Mouse (Mus musculus): Measurements from ENCODE around the gene Sh3bgrl. TPM values are rescaled to one million over a fixed set of nuclear protein-coding genes. Genes with fewer than 3 reads are reported as not detected.

Gene Sh3bgrl
- polyA plus RNA-seq, 1 experiment from 2014 or later, result 184 TPM

- no peak overlapping the region for H3K4me2 ChIP-seq (replicated peaks)
- no peaks in the 10 kb centered on the region for H3K9me3 ChIP-seq (ENCODE audit: control insufficient read depth, low read length)
- H3K4me3 ChIP-seq (replicated peaks; ENCODE audit: low read length), result no peak overlapping the region
- WGBS, result 89% methylated on average over 2 of the region's 2 CpGs
- no peaks in the 10 kb centered on the region for H3K36me3 ChIP-seq (replicated peaks; ENCODE audit: control insufficient read depth, insufficient read depth)
- no peak overlapping the region for H3K9ac ChIP-seq
- H3K27ac ChIP-seq, result no peak overlapping the region
- H3K4me1 ChIP-seq (replicated peaks; ENCODE audit: control insufficient read depth, insufficient read depth, low read length), result peaks cover 5% of the 10 kb centered on the region; the same call in 1 of the 2 replicates
- ATAC-seq (ENCODE audit: low FRiP score), result no peak
- no peak for DNase-seq (ENCODE audit: low spot score)
- no peaks in the 10 kb centered on the region for H3K27me3 ChIP-seq (ENCODE audit: control insufficient read depth, insufficient read depth, low read length)
Observed at GRCm38 (mm10) chrX:109100441-109100840, 5.3 kb downstream of the Sh3bgrl start.

GRCm38 (mm10) chrX:109108117-109108805 is 13.1 kb downstream of the Sh3bgrl start:
- Histone ChIP-seq H3K36me3 (replicated peaks; ENCODE audit: control insufficient read depth, insufficient read depth) (no peaks in the 10 kb centered on the region), H3K9me3 (ENCODE audit: control insufficient read depth, low read length) (no peaks in the 10 kb centered on the region), H3K27ac (no peak overlapping the region), H3K9ac (no peak overlapping the region), H3K27me3 (ENCODE audit: control insufficient read depth, insufficient read depth, low read length) (no peaks in the 10 kb centered on the region), H3K4me2 (replicated peaks) (no peak overlapping the region), H3K4me3 (replicated peaks; ENCODE audit: low read length) (no peak overlapping the region), H3K4me1 (replicated peaks; ENCODE audit: control insufficient read depth, insufficient read depth, low read length) (no peaks in the 10 kb centered on the region)
- no peak for DNase-seq (ENCODE audit: low spot score)
- WGBS, result 45% methylated on average over 1 of the region's 1 CpGs
- ATAC-seq (ENCODE audit: low FRiP score), result no peak

DNA sequence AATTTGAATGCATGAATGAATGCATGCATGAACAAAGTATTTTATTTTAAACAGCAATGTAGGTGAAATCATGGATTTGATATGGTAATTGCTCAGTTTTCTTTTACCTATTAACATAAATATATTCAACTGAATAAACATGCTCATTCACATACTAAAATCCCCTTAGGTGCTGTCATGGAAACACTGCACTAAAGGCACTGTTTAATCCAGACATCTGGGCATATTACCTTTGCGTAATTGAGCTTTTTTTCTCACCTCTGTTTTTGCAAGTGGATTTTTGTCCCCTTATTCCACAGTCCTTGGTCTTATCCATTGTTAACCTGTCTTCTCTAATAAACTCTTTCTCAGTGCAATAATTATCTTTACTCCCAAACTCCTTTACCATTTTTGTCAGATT is 17.7 kb downstream of the Sh3bgrl start:
- 29% methylated on average over 1 of the region's 1 CpGs for WGBS
- ATAC-seq (ENCODE audit: low FRiP score), result no peak
- Histone ChIP-seq H3K9me3 (ENCODE audit: control insufficient read depth, low read length) (no peaks in the 10 kb centered on the region), H3K9ac (no peak overlapping the region), H3K4me2 (replicated peaks) (no peak overlapping the region), H3K36me3 (replicated peaks; ENCODE audit: control insufficient read depth, insufficient read depth) (no peaks in the 10 kb centered on the region), H3K4me1 (replicated peaks; ENCODE audit: control insufficient read depth, insufficient read depth, low read length) (no peaks in the 10 kb centered on the region; the same call in 1 of the 2 replicates), H3K4me3 (replicated peaks; ENCODE audit: low read length) (no peak overlapping the region), H3K27ac (no peak overlapping the region), H3K27me3 (ENCODE audit: control insufficient read depth, insufficient read depth, low read length) (no peaks in the 10 kb centered on the region)
- DNase-seq (ENCODE audit: low spot score), result no peak

DNA sequence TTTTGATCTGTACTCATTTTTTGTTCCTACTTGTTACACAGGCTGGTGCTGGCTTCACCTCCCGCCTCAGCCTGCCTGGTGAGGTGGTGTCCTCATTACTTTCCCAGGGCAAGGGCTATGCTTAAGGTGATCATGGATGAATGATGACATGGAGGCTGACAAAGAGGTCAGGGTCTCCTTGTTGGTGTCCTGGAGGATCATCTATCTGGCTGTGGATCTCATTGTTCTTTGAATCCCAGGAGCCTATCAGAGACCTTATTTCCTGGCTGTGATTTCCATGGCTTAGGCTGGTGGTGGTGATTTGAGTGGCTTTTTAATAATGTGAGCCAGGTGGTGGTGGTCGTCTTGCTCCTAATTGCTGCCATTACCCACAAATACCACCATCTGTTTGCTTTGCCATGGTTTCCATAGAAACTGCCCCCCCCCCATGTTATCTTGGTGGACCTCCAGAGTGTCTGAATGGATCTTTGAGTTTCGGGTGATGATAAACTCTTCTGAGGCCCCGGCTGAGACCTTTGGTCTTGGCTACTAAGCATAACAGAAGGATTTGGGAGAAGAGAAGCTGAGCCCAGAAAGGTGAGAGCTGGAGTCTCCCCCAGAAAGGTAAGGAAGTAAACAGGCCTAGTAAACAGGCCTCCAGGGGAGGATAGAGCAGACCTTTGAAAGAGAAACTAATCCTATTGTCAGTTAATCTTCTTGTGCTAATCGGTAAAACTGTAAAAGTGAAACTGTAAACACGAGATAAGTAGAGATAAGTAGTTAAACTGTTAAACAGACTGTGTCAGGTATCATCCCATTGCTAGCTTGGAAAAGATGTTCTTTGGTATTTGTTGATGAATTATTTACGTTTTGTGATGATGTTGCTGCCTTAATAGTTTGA is 18.5 kb downstream of the Sh3bgrl start:
- Histone ChIP-seq H3K4me2 (replicated peaks) (no peak overlapping the region), H3K27me3 (ENCODE audit: control insufficient read depth, insufficient read depth, low read length) (no peaks in the 10 kb centered on the region), H3K9me3 (ENCODE audit: control insufficient read depth, low read length) (no peaks in the 10 kb centered on the region), H3K27ac (no peak overlapping the region; the same call in 1 of the 2 replicates), H3K4me3 (replicated peaks; ENCODE audit: low read length) (no peak overlapping the region), H3K36me3 (replicated peaks; ENCODE audit: control insufficient read depth, insufficient read depth) (no peaks in the 10 kb centered on the region), H3K9ac (no peak overlapping the region), H3K4me1 (replicated peaks; ENCODE audit: control insufficient read depth, insufficient read depth, low read length) (no peaks in the 10 kb centered on the region; the same call in 1 of the 2 replicates)
- DNase-seq (ENCODE audit: low spot score) (no peak), ATAC-seq (ENCODE audit: low FRiP score) (peak; percentile 55)
- WGBS, result 38% methylated on average over 7 of the region's 7 CpGs

GRCm38 (mm10) chrX:109119829-109120826 is 25.0 kb downstream of the Sh3bgrl start:
- ATAC-seq (ENCODE audit: low FRiP score) (no peak), DNase-seq (ENCODE audit: low spot score) (no peak)

GRCm38 (mm10) chrX:109121161-109121560 is 26.0 kb downstream of the Sh3bgrl start:
- no peak overlapping the region for H3K4me3 ChIP-seq (replicated peaks; ENCODE audit: low read length)
- H3K4me1 ChIP-seq (replicated peaks; ENCODE audit: control insufficient read depth, insufficient read depth, low read length), result no peaks in the 10 kb centered on the region
- 34% methylated on average over 9 of the region's 9 CpGs for WGBS
- no peaks in the 10 kb centered on the region for H3K9me3 ChIP-seq (ENCODE audit: control insufficient read depth, low read length)
- no peak for DNase-seq (ENCODE audit: low spot score)
- no peak for ATAC-seq (ENCODE audit: low FRiP score)
- no peak overlapping the region for H3K27ac ChIP-seq
- no peak overlapping the region for H3K4me2 ChIP-seq (replicated peaks)
- no peaks in the 10 kb centered on the region for H3K27me3 ChIP-seq (ENCODE audit: control insufficient read depth, insufficient read depth, low read length)
- no peaks in the 10 kb centered on the region for H3K36me3 ChIP-seq (replicated peaks; ENCODE audit: control insufficient read depth, insufficient read depth)
- H3K9ac ChIP-seq, result no peak overlapping the region

More at GRCm38 (mm10) chrX:109119829-109120826, 25.0 kb downstream of the Sh3bgrl start:
- Histone ChIP-seq H3K36me3 (replicated peaks; ENCODE audit: control insufficient read depth, insufficient read depth) (no peaks in the 10 kb centered on the region), H3K4me2 (replicated peaks) (no peak overlapping the region), H3K9ac (no peak overlapping the region), H3K9me3 (ENCODE audit: control insufficient read depth, low read length) (no peaks in the 10 kb centered on the region), H3K27ac (no peak overlapping the region), H3K4me1 (replicated peaks; ENCODE audit: control insufficient read depth, insufficient read depth, low read length) (no peaks in the 10 kb centered on the region), H3K27me3 (ENCODE audit: control insufficient read depth, insufficient read depth, low read length) (no peaks in the 10 kb centered on the region), H3K4me3 (replicated peaks; ENCODE audit: low read length) (no peak overlapping the region)
- WGBS, result 85% methylated on average over 14 of the region's 14 CpGs

DNA sequence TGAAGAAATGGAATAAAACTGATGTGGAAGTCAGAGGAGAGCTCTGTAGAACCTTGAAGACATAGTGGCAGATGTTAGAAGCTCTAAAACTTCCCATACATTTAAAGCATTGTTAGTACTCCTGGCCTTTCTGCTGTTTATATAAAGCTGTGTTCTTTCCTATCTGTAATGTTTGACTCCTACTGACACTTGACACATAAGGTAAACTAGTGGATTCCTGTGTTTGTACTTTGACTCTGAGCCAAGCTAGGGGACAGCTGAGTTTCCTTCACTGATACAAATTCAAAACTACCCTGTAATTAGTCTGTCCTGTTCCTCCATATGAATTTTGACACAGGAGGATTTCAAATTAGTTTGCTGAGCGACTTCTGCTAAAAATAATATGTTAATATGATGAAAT is 27.5 kb downstream of the Sh3bgrl start:
- DNase-seq (ENCODE audit: low spot score) (no peak), ATAC-seq (ENCODE audit: low FRiP score) (no peak)
- H3K4me2 ChIP-seq (replicated peaks), result no peak overlapping the region
- WGBS, result 71% methylated on average over 1 of the region's 1 CpGs
- no peak overlapping the region for H3K27ac ChIP-seq
- no peaks in the 10 kb centered on the region for H3K36me3 ChIP-seq (replicated peaks; ENCODE audit: control insufficient read depth, insufficient read depth)
- H3K4me3 ChIP-seq (replicated peaks; ENCODE audit: low read length), result no peak overlapping the region
- H3K27me3 ChIP-seq (ENCODE audit: control insufficient read depth, insufficient read depth, low read length), result no peaks in the 10 kb centered on the region
- no peaks in the 10 kb centered on the region for H3K9me3 ChIP-seq (ENCODE audit: control insufficient read depth, low read length)
- H3K4me1 ChIP-seq (replicated peaks; ENCODE audit: control insufficient read depth, insufficient read depth, low read length), result no peaks in the 10 kb centered on the region
- H3K9ac ChIP-seq, result no peak overlapping the region

- no peak for ATAC-seq (ENCODE audit: low FRiP score)
- Histone ChIP-seq H3K36me3 (replicated peaks; ENCODE audit: control insufficient read depth, insufficient read depth) (no peaks in the 10 kb centered on the region), H3K27me3 (ENCODE audit: control insufficient read depth, insufficient read depth, low read length) (no peaks in the 10 kb centered on the region), H3K9me3 (ENCODE audit: control insufficient read depth, low read length) (no peaks in the 10 kb centered on the region), H3K4me3 (replicated peaks; ENCODE audit: low read length) (no peak overlapping the region), H3K9ac (no peak overlapping the region), H3K27ac (no peak overlapping the region), H3K4me2 (replicated peaks) (no peak overlapping the region), H3K4me1 (replicated peaks; ENCODE audit: control insufficient read depth, insufficient read depth, low read length) (no peaks in the 10 kb centered on the region)
- no peak for DNase-seq (ENCODE audit: low spot score)
Observed at GRCm38 (mm10) chrX:109123762-109124161, 28.6 kb downstream of the Sh3bgrl start.

DNA sequence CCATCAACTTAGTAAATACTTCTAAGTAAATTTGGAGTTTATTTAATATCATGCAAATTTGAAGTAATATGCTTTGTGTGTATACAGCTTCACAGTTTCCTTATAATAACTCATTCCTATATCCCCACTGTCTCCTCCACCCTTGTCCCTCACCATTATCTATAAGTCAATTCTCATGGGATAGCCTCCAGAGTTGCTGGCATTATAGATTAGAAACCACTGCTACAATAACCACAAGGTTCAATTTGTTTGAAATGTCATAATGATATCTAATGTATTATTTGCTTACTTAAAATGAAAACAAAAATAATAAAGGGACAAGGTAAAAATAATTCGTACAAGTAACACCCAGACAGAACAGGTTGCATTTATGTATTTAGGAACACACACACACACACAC is 31.7 kb downstream of the Sh3bgrl start:
- Histone ChIP-seq H3K4me3 (replicated peaks; ENCODE audit: low read length) (no peak overlapping the region), H3K4me1 (replicated peaks; ENCODE audit: control insufficient read depth, insufficient read depth, low read length) (no peaks in the 10 kb centered on the region), H3K9me3 (ENCODE audit: control insufficient read depth, low read length) (no peaks in the 10 kb centered on the region), H3K27ac (no peak overlapping the region), H3K27me3 (ENCODE audit: control insufficient read depth, insufficient read depth, low read length) (no peaks in the 10 kb centered on the region), H3K36me3 (replicated peaks; ENCODE audit: control insufficient read depth, insufficient read depth) (no peaks in the 10 kb centered on the region), H3K9ac (no peak overlapping the region), H3K4me2 (replicated peaks) (no peak overlapping the region)
- ATAC-seq (ENCODE audit: low FRiP score) (no peak), DNase-seq (ENCODE audit: low spot score) (no peak)
- WGBS, result 81% methylated on average over 1 of the region's 1 CpGs

Measured in hindbrain, embryonic 14.5 days (tissue).